Mouse (Mus musculus) forebrain, embryonic 16.5 days (tissue): ENCODE data around the gene Mob3b. TPM values are rescaled to one million over a fixed set of nuclear protein-coding genes. Genes with fewer than 3 reads are reported as not detected.

Source experiments
- ATAC-seq: fragments of 200-750 bp; cut with Nextera tagmentation; 2 replicates; pipeline ENCODE4 v1.8.0; 2017; ENCODE audit warnings: mild to moderate bottlenecking, moderate library complexity
- H3K27ac ChIP-seq: fragments of 300-500 bp; sonication (generic); 2 replicates; pipeline ENCODE4 v1.5.1; 2014; ENCODE audit warnings: low read length, control low read depth
- H3K27me3 ChIP-seq: fragments of 300-500 bp; sonication (generic); replicated peaks from 2 replicates; pipeline ENCODE4 v1.6.1; 2014; ENCODE audit warnings: low read length; ENCODE audit not compliant: control insufficient read depth, insufficient read depth
- H3K36me3 ChIP-seq: fragments of 300-500 bp; sonication (generic); 2 replicates; pipeline ENCODE4 v1.6.1; 2014; ENCODE audit not compliant: control insufficient read depth, insufficient read depth
- H3K4me1 ChIP-seq: fragments of 300-500 bp; sonication (generic); replicated peaks from 2 replicates; pipeline ENCODE4 v1.6.1; 2014; ENCODE audit warnings: low read length; ENCODE audit not compliant: control insufficient read depth, insufficient read depth
- H3K4me2 ChIP-seq: fragments of 300-500 bp; sonication (generic); 2 replicates; pipeline ENCODE4 v1.6.1; 2014; ENCODE audit warnings: mild to moderate bottlenecking, low read length, control low read depth
- H3K4me3 ChIP-seq: fragments of 300-500 bp; sonication (generic); replicated peaks from 2 replicates; pipeline ENCODE4 v1.5.1; 2014; ENCODE audit warnings: mild to moderate bottlenecking, low read length, control low read depth
- H3K9ac ChIP-seq: fragments of 300-500 bp; sonication (generic); replicated peaks from 2 replicates; pipeline ENCODE4 v1.6.1; 2014; ENCODE audit warnings: low read depth, low read length, control low read depth
- H3K9me3 ChIP-seq: fragments of 300-500 bp; sonication (generic); 2 replicates; pipeline ENCODE4 v1.6.1; 2016; ENCODE audit warnings: low read length; ENCODE audit not compliant: control insufficient read depth
- WGBS: fragments of 180-500 bp; shearing (Covaris S2); extraction: QIAGEN DNeasy Blood & Tissue Kit; methylation state at CpG from one replicate; pipeline ENCODE4 v1.1.7; 2014; 5-methylcytosine and 5-hydroxymethylcytosine counted together
- polyA plus RNA-seq: library from polyadenylated mRNA; unstranded; fragments of >200 nt; fragmentation: Nextera tagmentation; extraction: Ambion mirVana; gene quantifications from 2 replicates; pipeline ENCODE4 v1.2.1, GENCODE M21; 2015

The Mob3b gene
- polyA plus RNA-seq, 1 experiment from 2014 or later, result 4.3 TPM

- Histone ChIP-seq H3K9me3 (no peaks in the 10 kb centered on the region), H3K27ac (no peak overlapping the region), H3K9ac (no peak overlapping the region), H3K4me3 (no peak overlapping the region), H3K4me2 (no peak overlapping the region), H3K36me3 (no peaks in the 10 kb centered on the region), H3K4me1 (no peaks in the 10 kb centered on the region), H3K27me3 (no peaks in the 10 kb centered on the region)
- 94% methylated on average over 5 of the region's 5 CpGs for WGBS
- no peak for ATAC-seq
Observed at GRCm38 (mm10) chr4:35040896-35041295, 116.4 kb downstream of the Mob3b start.

- no peak overlapping the region for H3K4me2 ChIP-seq
- H3K27me3 ChIP-seq, result no peaks in the 10 kb centered on the region
- H3K4me3 ChIP-seq, result no peak overlapping the region
- no peak for ATAC-seq
- H3K9ac ChIP-seq, result no peak overlapping the region
- WGBS, result 94% methylated on average over 1 of the region's 1 CpGs
- no peaks in the 10 kb centered on the region for H3K4me1 ChIP-seq
- H3K36me3 ChIP-seq, result no peaks in the 10 kb centered on the region
- H3K27ac ChIP-seq, result no peak overlapping the region
- no peaks in the 10 kb centered on the region for H3K9me3 ChIP-seq
Observed at GRCm38 (mm10) chr4:35040306-35040705, 117.0 kb downstream of the Mob3b start.

GRCm38 (mm10) chr4:35037824-35038223 lies 119.5 kb downstream of the Mob3b start:
- no peaks in the 10 kb centered on the region for H3K9me3 ChIP-seq
- H3K27me3 ChIP-seq, result no peaks in the 10 kb centered on the region
- no peaks in the 10 kb centered on the region for H3K4me1 ChIP-seq
- no peak overlapping the region for H3K27ac ChIP-seq
- no peak for ATAC-seq
- H3K9ac ChIP-seq, result no peak overlapping the region
- no peak overlapping the region for H3K4me2 ChIP-seq
- 94% methylated on average over 2 of the region's 2 CpGs for WGBS
- no peak overlapping the region for H3K4me3 ChIP-seq
- H3K36me3 ChIP-seq, result no peaks in the 10 kb centered on the region

GRCm38 (mm10) chr4:35034504-35035290 lies 122.6 kb downstream of the Mob3b start:
- no peaks in the 10 kb centered on the region for H3K4me1 ChIP-seq
- H3K4me2 ChIP-seq, result no peak overlapping the region
- no peaks in the 10 kb centered on the region for H3K36me3 ChIP-seq
- H3K4me3 ChIP-seq, result no peak overlapping the region
- 61% methylated on average over 18 of the region's 18 CpGs for WGBS
- H3K9me3 ChIP-seq, result no peaks in the 10 kb centered on the region
- no peaks in the 10 kb centered on the region for H3K27me3 ChIP-seq
- ATAC-seq, result no peak
- no peak overlapping the region for H3K9ac ChIP-seq
- no peak overlapping the region for H3K27ac ChIP-seq

- Histone ChIP-seq H3K9me3 (no peaks in the 10 kb centered on the region), H3K4me2 (no peak overlapping the region), H3K4me3 (no peak overlapping the region), H3K27ac (no peak overlapping the region), H3K27me3 (no peaks in the 10 kb centered on the region), H3K4me1 (no peaks in the 10 kb centered on the region), H3K9ac (no peak overlapping the region), H3K36me3 (no peaks in the 10 kb centered on the region)
- 89% methylated on average over 3 of the region's 3 CpGs for WGBS
- no peak for ATAC-seq
Observed at GRCm38 (mm10) chr4:35032758-35033157, 124.5 kb downstream of the Mob3b start.

GRCm38 (mm10) chr4:35031623-35032022 lies 125.7 kb downstream of the Mob3b start:
- Histone ChIP-seq H3K9me3 (no peaks in the 10 kb centered on the region), H3K4me1 (no peaks in the 10 kb centered on the region), H3K9ac (no peak overlapping the region), H3K36me3 (no peaks in the 10 kb centered on the region), H3K4me3 (no peak overlapping the region), H3K27ac (no peak overlapping the region), H3K4me2 (no peak overlapping the region), H3K27me3 (no peaks in the 10 kb centered on the region)
- WGBS, result 88% methylated on average over 3 of the region's 3 CpGs
- no peak for ATAC-seq

GRCm38 (mm10) chr4:35031141-35031540 lies 126.1 kb downstream of the Mob3b start:
- Histone ChIP-seq H3K9me3 (no peaks in the 10 kb centered on the region), H3K4me2 (no peak overlapping the region), H3K27me3 (no peaks in the 10 kb centered on the region), H3K9ac (no peak overlapping the region), H3K36me3 (no peaks in the 10 kb centered on the region), H3K4me1 (no peaks in the 10 kb centered on the region), H3K4me3 (no peak overlapping the region), H3K27ac (no peak overlapping the region)
- 47% methylated on average over 5 of the region's 5 CpGs for WGBS
- ATAC-seq, result no peak

- no peak overlapping the region for H3K9ac ChIP-seq
- H3K4me2 ChIP-seq, result no peak overlapping the region
- H3K27me3 ChIP-seq, result no peaks in the 10 kb centered on the region
- no peaks in the 10 kb centered on the region for H3K9me3 ChIP-seq
- no peak for ATAC-seq
- no peaks in the 10 kb centered on the region for H3K36me3 ChIP-seq
- WGBS, result 83% methylated on average over 1 of the region's 1 CpGs
- H3K4me1 ChIP-seq, result 0 out of 2 replicates have a peak, but pooled peaks cover 2% of the 10 kb centered on the region
- H3K4me3 ChIP-seq, result no peak overlapping the region
- no peak overlapping the region for H3K27ac ChIP-seq
Observed at GRCm38 (mm10) chr4:35018416-35018815, 138.9 kb downstream of the Mob3b start.

GRCm38 (mm10) chr4:35012401-35013307 lies 144.6 kb downstream of the Mob3b start:
- Histone ChIP-seq H3K9me3 (no peaks in the 10 kb centered on the region), H3K9ac (no peak overlapping the region), H3K27ac (no peak overlapping the region), H3K4me3 (no peak overlapping the region), H3K4me1 (no peaks in the 10 kb centered on the region), H3K36me3 (no peaks in the 10 kb centered on the region), H3K27me3 (no peaks in the 10 kb centered on the region), H3K4me2 (no peak overlapping the region)
- 20% methylated on average over 10 of the region's 10 CpGs for WGBS
- no peak for ATAC-seq
